Mouse (Mus musculus) CD4-positive, CD25-positive, alpha-beta regulatory T cell, adult 2 months (primary cell): ENCODE data around the gene Galnt10.

Source experiments
- DNase-seq: peaks from one replicate; pipeline ENCODE4 v3.0.0-alpha.2; 2012; ENCODE audit warnings: low read depth, low spot score

The Galnt10 gene

GRCm38 (mm10) chr11:57658214-57658613 lies 13.0 kb downstream of the Galnt10 start:
- DNase-seq = no peak

DNA sequence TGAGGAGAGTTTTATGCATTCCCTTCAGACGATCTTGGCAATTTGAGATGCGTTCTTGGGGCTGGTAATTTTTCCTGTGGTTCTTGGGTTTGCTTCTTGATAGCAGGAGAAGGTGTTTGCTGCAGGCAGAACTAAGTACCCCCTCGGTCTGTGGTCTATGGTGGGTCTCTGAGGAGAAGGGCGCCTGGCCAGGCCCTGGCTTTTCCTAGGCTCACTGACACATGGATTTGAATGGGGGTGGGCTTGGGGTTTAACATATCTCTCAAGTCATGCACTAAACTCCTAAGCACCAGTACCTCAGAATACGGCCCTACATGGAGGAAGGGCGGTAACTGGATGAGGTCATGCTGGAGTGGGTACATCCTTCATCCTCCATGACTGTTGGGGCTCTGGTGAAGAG lies 13.5 kb downstream of the Galnt10 start:
- DNase-seq = no peak

DNA sequence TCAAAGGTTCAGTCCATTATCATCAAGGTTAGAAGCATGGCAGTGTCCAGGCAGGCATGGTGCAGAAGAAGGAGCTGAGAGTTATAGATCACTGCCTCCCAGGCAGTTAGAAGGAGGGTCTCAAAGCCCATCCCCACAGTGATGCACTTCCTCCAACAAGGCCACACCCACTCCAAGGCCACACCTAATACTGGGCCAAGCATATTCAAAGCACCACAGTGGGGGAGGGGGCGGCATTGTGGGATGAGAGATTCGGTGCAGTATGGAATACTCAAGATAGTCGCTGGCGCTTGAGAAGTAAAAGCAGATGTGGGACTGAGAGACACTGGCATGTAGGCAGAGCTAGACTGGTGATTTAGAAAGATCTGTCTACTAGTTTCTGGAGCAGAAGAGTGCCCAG lies 14.9 kb downstream of the Galnt10 start:
- no peak for DNase-seq

DNA sequence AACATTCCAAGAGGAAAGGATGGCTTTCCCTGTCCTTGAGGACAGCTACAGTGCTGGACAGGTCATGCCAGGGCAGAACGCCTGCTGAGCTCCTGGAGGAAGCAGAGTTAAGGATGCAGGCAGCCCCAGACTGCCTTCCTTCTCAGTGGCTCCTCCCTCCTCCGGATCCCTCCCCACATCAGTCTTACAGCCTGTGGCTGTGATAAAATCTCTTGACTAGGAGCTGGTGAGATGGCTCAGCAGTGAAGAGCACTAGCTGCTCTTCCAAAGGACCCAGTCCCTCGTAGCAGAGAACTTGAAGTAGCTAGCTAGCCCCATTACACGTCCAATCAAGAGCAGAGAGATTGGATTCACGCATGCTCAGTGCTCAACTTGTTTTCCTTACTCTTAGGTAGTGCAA lies 15.6 kb downstream of the Galnt10 start:
- peak; percentile 73 for DNase-seq

DNA sequence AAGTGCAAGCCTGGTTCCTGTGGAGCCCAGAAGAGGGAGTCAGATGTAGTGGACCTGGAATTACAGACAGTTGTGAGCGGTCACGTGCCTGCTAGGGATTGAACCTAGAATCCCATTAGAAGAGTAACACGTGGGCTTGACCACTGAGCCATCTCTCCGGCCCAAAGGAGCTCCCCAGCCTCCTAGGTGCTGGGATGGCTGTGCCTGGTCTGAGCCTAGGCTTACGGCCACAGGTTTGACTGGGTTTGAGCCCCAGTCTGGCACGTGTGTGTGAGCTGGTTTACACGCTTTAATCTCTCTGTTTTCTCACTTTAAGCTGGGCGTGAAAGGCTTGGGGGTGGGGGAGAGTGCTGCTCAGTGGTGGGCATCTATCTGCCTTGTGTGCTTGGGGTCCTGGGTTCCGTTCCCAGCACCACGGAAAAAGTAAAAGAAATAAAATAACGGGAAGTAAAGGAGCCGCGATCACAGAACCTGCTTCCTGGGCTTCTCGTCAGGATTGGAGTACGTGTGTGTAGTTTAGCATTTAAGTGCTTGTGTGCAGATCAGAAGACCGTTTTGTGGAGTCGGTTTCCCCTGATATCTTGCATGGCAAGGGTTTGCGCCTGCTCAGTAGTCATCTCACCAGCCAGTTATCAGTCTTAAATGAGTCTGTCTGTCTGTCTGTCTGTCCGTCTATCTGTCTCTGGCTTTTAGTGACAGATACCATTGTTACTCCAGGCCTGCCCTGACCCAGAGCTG lies 16.4 kb downstream of the Galnt10 start:
- no peak for DNase-seq

DNA sequence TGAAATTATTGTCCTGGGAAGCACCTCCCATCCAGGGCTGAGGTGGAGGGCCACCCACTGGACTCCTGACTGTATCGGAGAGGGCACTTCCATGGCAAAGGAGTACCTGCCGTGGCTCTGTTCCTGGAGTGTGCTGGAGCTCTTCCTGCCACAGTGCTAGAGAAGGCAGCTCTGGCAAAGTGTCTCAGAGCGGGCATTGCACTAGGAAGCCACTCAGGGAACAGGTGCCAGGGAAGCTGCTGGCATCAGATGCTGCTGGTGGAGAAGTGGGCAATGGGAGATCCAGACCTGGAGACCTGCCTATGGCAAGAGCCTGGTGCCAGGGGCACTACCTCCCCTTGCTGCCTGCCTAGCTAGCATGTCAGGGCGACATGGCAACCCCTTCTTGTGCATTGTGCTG lies 17.0 kb downstream of the Galnt10 start:
- DNase-seq = no peak

GRCm38 (mm10) chr11:57663271-57663670 lies 18.0 kb downstream of the Galnt10 start:
- no peak for DNase-seq

DNA sequence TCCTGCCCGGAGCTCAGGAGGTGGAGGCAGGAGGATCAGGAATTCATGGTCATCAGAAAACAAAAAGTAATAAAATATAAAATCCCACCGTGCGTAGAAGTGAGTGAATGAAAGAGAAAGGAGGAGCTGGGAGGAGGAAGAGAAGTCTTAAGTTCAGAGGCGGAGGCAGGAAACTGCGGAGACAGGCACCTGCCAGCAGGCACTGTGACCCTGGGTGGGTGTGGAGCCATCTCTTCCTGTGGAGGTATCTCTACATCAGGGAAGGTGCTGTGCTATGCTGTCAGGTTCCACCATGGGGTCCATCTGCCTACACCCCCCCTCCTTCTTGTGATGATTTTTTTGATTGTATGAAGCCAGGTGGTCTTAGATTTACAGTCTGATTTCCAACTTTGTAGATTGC lies 19.5 kb downstream of the Galnt10 start:
- peak; percentile 77 for DNase-seq

GRCm38 (mm10) chr11:57668271-57668670 lies 23.0 kb downstream of the Galnt10 start:
- DNase-seq = peak; percentile 60

GRCm38 (mm10) chr11:57669522-57669921 lies 24.3 kb downstream of the Galnt10 start:
- peak; percentile 75 for DNase-seq

DNA sequence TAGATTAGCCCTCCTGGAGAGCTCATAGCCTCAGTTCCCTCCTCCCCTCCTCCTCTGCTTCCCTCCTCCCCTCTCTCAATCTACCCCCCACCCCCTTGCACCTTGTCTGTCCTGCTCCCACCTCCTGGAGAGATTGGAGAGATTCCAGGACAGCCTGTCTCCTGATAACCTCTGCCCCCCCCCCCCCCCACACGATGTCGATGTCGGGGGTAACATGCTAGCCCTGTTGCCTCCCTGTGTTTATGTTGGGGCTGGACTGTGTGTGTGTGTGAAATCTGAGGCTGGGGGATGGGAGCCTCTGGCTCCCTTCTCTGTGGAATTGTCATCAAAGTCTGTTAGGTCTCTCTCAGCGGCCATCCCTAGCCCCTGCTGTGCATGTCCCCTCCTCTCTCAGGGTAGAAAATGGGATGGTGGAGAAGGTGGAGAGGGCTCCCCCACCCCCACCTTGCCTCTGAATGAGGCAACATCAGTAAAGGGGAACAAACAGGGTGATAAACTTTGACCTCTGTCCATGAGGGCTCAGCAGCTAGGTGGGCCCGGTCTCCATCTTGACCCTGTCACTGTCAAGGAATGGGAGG lies 26.0 kb downstream of the Galnt10 start:
- no peak for DNase-seq

- DNase-seq = no peak
Measured at GRCm38 (mm10) chr11:57671797-57672196, 26.6 kb downstream of the Galnt10 start.

DNA sequence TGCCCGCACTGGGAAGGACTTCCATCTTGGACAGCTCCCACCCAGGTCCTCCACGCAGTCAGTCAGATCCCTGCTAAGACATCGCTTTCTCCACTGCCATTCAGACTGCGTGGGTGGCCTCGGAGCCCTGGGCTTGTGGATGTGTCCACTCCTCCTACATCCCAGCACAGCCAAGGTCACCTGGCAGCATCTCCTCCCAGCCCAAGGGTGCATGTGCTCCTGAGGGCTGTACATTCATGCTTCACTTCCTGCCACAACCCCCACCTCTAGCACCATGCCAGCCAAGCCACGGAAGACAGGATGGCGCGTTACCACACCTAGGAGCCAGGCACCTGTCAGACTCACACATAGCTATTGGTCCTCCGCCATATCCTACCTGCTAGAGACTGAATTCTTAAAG lies 27.8 kb downstream of the Galnt10 start:
- DNase-seq = peak; percentile 76

GRCm38 (mm10) chr11:57673977-57674687 lies 28.9 kb downstream of the Galnt10 start:
- DNase-seq = no peak

DNA sequence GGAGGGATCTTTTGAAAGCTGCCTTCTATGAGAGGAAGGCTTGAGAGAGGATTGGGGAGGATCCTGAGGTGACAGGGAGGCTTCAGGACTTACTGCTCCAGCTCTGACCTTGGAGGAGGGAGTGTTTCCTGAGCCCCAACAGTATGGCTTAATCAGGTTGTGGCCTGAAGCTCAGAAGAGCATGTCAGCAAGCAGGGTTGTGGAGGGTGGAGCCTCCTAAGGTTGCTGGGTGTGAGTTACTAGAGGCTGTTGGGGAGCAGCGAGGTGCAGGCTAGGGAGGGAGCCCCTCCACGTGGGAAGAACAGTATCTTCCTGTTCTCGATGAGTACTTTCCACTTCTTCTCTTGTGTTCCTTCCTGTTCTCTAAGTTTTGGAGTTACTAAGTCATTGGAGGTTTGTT lies 32.0 kb downstream of the Galnt10 start:
- DNase-seq = no peak

DNA sequence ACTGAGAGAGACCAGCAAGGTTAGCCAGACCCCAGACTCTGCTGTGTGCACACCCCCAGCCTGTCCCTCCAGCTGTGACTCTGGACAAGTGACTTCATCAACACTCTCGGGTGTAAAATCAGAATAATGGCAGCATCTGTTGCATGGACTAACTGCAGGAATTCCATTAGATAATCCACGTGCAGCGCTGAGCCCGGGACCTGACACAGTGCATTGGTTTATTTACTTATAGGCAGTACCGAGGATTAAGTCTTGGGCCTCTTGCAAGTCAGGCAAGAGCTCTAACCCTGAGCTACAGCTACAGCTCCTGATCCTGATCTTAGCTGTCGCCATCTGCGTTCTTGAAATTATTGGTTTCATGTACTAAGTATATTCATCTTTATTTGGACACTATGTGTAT lies 37.3 kb downstream of the Galnt10 start:
- DNase-seq = no peak

- DNase-seq = peak; percentile 60
Measured at GRCm38 (mm10) chr11:57683125-57683524, 37.9 kb downstream of the Galnt10 start.

DNA sequence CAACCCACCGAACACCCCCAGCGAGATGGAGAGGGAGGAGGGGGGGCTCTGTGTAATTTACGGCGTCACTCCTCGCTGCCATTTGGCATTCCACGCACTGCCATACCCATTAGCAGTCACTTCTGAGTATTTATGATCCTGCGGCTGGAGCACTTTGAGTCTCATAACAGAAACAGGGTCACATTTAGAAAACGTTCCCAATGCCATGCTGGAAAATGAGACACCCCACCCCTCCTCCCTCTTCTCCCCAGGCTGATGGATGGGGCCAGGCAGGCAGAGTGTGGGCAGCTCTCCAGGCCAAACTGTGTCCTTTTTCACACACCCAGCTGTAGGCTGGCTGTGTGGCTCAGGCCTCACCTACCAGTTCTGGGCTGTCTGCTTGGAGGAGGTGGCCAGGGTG lies 38.7 kb downstream of the Galnt10 start:
- no peak for DNase-seq

GRCm38 (mm10) chr11:57684891-57685290 lies 39.6 kb downstream of the Galnt10 start:
- DNase-seq = no peak

GRCm38 (mm10) chr11:57685689-57686454 lies 40.6 kb downstream of the Galnt10 start:
- peak; percentile 38 for DNase-seq

DNA sequence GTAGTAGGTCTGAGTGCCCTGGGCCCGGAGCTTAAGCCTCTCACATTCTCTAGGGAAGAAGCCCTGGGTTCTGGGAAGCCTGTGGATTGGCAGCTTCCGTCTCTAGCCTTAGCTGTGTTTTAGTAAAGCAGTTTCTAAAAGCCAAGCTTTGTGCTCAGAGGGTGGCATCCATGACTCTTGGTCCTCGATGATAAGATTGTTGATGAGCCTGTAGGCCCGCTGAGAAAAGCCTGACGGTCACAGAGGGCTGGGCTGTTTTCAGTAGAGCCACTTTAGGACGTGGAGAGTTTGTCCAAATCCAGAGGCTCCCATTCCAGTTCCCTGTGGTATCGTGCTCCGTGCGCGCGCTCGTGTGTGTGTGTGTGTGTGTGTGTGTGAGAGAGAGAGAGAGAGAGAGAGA lies 41.6 kb downstream of the Galnt10 start:
- no peak for DNase-seq

GRCm38 (mm10) chr11:57687258-57687657 lies 42.0 kb downstream of the Galnt10 start:
- DNase-seq = no peak
